Mouse (Mus musculus): ENCODE data around the gene Mical3. TPM values are rescaled to one million over a fixed set of nuclear protein-coding genes. Genes with fewer than 3 reads are reported as not detected.

The Mical3 gene
- total and polyA plus RNA-seq, 2 experiments from 2014 or later = 17.5 to 78.7 TPM

- Histone ChIP-seq H3K36me3 (ENCODE audit: insufficient read depth) (peaks cover 38% of the 10 kb centered on the region), H3K27ac (ENCODE audit: low read depth, low read length) (peak overlapping the region; percentile 29; the same call in 1 of the 2 replicates), H3K9ac (no peak overlapping the region), H3K4me3 (ENCODE audit: low read depth, low read length) (no peak overlapping the region), H3K4me2 (ENCODE audit: low read depth) (no peak overlapping the region), H3K4me1 (ENCODE audit: insufficient read depth) (no peaks in the 10 kb centered on the region), H3K27me3 (ENCODE audit: insufficient read depth, low read length) (no peaks in the 10 kb centered on the region), H3K9me3 (ENCODE audit: low read length) (no peaks in the 10 kb centered on the region)
- no peak for TF ChIP-seq CTCF (IDR thresholded peaks at IDR 0.05; ENCODE audit: low read depth)
- WGBS = 42% methylated on average over 11 of the region's 11 CpGs
- ATAC-seq (peak; percentile 67), DNase-seq (peak; percentile 19)
Observed at GRCm38 (mm10) chr6:120976991-120977390, 153.8 kb downstream of the Mical3 start.

DNA sequence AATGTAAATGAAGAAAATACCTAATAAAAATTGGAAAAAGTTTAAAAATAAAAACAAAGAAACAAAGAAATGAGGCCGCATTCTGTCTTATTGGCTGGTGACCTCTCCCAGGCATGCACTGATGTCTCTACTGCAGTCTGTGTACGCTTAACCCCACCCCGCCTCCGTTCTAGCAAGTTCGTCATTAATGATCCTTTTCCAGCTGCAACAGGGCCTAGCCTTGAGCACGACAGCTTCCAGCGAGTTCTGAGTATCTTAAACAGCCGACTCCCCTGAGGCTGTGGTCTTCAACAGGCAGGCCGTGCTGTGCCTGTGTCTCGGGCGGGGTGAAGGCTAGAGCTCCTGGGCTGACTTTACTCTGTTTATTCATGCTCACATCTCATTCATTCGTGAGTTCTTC is 154.7 kb downstream of the Mical3 start:
- TF ChIP-seq CTCF (IDR thresholded peaks at IDR 0.05; ENCODE audit: low read depth) = no peak
- Histone ChIP-seq H3K4me3 (ENCODE audit: low read depth, low read length) (no peak overlapping the region), H3K27me3 (ENCODE audit: insufficient read depth, low read length) (no peaks in the 10 kb centered on the region), H3K4me2 (ENCODE audit: low read depth) (no peak overlapping the region), H3K36me3 (ENCODE audit: insufficient read depth) (peaks cover 36% of the 10 kb centered on the region), H3K4me1 (ENCODE audit: insufficient read depth) (no peaks in the 10 kb centered on the region), H3K27ac (ENCODE audit: low read depth, low read length) (no peak overlapping the region), H3K9ac (no peak overlapping the region), H3K9me3 (ENCODE audit: low read length) (no peaks in the 10 kb centered on the region)
- DNase-seq (no peak), ATAC-seq (no peak)
- 78% methylated on average over 12 of the region's 12 CpGs for WGBS

- TF ChIP-seq CTCF (IDR thresholded peaks at IDR 0.05; ENCODE audit: low read depth) = peak; percentile 98
- Histone ChIP-seq H3K27ac (ENCODE audit: low read depth, low read length) (no peak overlapping the region), H3K4me3 (ENCODE audit: low read depth, low read length) (no peak overlapping the region), H3K36me3 (ENCODE audit: insufficient read depth) (peaks cover 47% of the 10 kb centered on the region), H3K9me3 (ENCODE audit: low read length) (no peaks in the 10 kb centered on the region), H3K27me3 (ENCODE audit: insufficient read depth, low read length) (no peaks in the 10 kb centered on the region), H3K4me2 (ENCODE audit: low read depth) (no peak overlapping the region), H3K9ac (no peak overlapping the region), H3K4me1 (ENCODE audit: insufficient read depth) (no peaks in the 10 kb centered on the region)
- ATAC-seq = peak; percentile 91
- 58% methylated on average over 14 of the region's 14 CpGs for WGBS
- DNase-seq = peak; percentile 86
Observed at GRCm38 (mm10) chr6:120971797-120972590, 158.8 kb downstream of the Mical3 start.

DNA sequence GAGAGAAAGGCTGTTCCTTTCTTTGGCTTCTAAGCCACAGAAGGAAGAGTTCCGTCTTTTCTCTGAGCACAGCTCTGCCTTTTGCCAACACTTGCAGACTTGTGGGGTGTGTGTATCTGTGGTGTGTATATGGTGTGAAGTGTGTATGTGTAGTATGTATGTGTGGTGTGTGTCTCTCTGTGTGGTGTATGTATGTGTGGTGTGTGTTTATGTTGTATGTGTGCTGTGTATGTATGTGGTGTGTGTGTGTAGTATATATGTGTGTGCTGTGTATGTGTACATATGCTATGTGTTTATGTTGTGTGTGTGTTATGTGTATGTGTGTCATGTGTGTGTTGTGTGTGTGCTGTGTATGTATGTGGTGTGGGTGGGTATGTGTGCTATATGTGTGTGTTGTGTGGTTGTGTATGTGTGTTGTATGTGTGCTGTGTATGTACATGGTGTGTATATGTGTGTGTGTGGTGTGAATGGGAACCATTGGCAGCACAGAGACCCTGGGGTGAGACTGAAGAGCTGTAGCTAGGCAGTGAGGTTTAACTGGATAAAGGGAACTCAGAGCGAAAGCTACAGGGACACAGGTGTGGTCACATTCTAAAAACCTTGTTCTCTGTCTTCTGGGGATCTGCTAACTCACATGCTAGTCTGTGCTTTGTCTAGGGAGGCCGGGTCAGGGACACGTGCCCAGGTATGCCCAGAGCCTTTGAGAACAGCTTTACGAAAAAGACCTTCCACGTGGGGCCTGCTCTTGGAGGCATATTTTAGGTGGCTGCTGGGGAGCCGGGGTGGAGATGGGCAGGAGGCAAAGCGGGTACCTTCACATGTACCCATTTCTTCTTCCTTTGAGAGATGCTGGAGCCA is 159.6 kb downstream of the Mical3 start:
- Histone ChIP-seq H3K4me3 (ENCODE audit: low read depth, low read length) (no peak overlapping the region), H3K27ac (ENCODE audit: low read depth, low read length) (no peak overlapping the region), H3K4me2 (ENCODE audit: low read depth) (no peak overlapping the region), H3K27me3 (ENCODE audit: insufficient read depth, low read length) (no peaks in the 10 kb centered on the region), H3K4me1 (ENCODE audit: insufficient read depth) (no peaks in the 10 kb centered on the region), H3K9me3 (ENCODE audit: low read length) (no peaks in the 10 kb centered on the region), H3K36me3 (ENCODE audit: insufficient read depth) (peaks cover 47% of the 10 kb centered on the region), H3K9ac (no peak overlapping the region)
- WGBS = 68% methylated on average over 8 of the region's 8 CpGs
- DNase-seq (no peak), ATAC-seq (peak; percentile 16)
- no peak for TF ChIP-seq CTCF (IDR thresholded peaks at IDR 0.05; ENCODE audit: low read depth)

DNA sequence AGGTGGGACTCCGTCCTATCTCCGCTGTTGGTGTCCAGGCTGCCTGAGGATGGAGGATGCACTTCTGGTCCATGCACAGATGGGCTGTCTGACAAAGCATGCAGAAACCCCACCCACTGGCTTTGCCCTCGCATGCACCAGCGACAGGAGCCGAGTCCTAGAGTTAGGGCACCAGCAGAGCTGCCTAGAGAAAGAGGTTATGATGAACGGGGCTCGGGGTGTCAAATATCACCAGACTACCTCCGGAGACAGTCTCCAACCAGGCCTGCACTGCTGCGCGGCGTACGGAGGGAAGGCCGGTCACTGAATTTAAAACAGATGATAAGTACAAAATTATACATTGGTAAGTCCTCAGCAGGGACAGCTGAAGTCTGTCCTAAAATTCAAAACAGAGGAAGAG is 165.0 kb downstream of the Mical3 start:
- DNase-seq = no peak
- H3K4me1 ChIP-seq (ENCODE audit: insufficient read depth) = no peaks in the 10 kb centered on the region
- no peak overlapping the region for H3K27ac ChIP-seq (ENCODE audit: low read depth, low read length)
- H3K4me3 ChIP-seq (ENCODE audit: low read depth, low read length) = no peak overlapping the region
- H3K4me2 ChIP-seq (ENCODE audit: low read depth) = no peak overlapping the region
- H3K36me3 ChIP-seq (ENCODE audit: insufficient read depth) = peaks cover 46% of the 10 kb centered on the region
- H3K27me3 ChIP-seq (ENCODE audit: insufficient read depth, low read length) = no peaks in the 10 kb centered on the region
- no peak for ATAC-seq
- 78% methylated on average over 13 of the region's 13 CpGs for WGBS
- no peak for TF ChIP-seq CTCF (IDR thresholded peaks at IDR 0.05; ENCODE audit: low read depth)
- no peak overlapping the region for H3K9ac ChIP-seq
- no peaks in the 10 kb centered on the region for H3K9me3 ChIP-seq (ENCODE audit: low read length)

DNA sequence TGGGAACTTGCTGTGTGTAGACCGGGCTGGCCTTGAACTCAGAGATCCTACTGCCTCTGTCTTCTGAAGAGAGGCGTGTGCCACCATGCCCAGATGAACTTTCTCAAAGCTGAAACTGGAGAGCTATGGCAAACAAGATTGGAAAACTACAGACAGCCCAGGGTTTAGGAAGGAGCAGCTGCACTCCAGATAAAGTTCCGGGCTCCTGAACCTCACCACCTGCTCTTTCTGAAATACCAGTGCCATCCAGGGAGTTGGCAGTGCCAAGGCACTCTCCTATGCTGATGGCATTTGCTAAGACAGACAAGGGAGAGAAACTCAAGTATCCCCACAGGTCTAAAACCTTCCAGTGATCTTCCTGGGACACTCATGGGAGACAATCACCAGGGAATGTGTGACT is 166.6 kb downstream of the Mical3 start:
- no peaks in the 10 kb centered on the region for H3K9me3 ChIP-seq (ENCODE audit: low read length)
- H3K27ac ChIP-seq (ENCODE audit: low read depth, low read length) = no peak overlapping the region
- peaks cover 45% of the 10 kb centered on the region for H3K36me3 ChIP-seq (ENCODE audit: insufficient read depth)
- no peak for DNase-seq
- no peak overlapping the region for H3K4me2 ChIP-seq (ENCODE audit: low read depth)
- no peak for TF ChIP-seq CTCF (IDR thresholded peaks at IDR 0.05; ENCODE audit: low read depth)
- H3K4me1 ChIP-seq (ENCODE audit: insufficient read depth) = no peaks in the 10 kb centered on the region
- no peak overlapping the region for H3K9ac ChIP-seq
- WGBS = 93% methylated on average over 3 of the region's 3 CpGs
- no peak for ATAC-seq
- H3K4me3 ChIP-seq (ENCODE audit: low read depth, low read length) = no peak overlapping the region
- no peaks in the 10 kb centered on the region for H3K27me3 ChIP-seq (ENCODE audit: insufficient read depth, low read length)

Data from forebrain, postnatal 0 days (tissue).